7 mouse cellular contexts compared by ENCODE assay signal in the genomic region with DNA sequence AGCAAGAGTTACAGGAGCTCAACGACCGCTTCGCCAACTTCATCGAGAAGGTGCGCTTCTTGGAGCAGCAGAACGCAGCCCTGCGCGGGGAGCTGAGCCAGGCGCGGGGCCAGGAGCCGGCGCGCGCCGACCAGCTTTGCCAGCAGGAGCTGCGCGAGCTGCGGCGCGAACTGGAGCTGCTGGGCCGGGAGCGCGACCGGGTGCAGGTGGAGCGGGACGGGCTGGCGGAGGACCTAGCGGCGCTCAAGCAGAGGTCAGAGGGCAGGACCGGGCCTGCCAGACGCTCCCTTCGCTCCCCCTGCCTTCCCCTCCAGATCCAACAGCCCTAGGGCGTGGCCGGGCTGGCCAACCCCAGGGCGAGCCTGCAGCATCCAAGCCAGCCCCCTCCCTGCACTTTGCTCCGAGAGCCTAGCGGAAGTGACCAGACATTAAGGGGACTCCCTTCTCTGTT. TPM values are rescaled to one million over a fixed set of nuclear protein-coding genes. Genes with fewer than 3 reads are reported as not detected.
DNase-seq lines count a peak whose midpoint lies in the region; ATAC-seq and TF ChIP-seq lines count a peak whose summit lies in the region.

No protein-coding gene starts in this region.

- H3K4me3 ChIP-seq in liver, adult 2 months (ENCODE audit: insufficient read depth, low read depth, low read length) = peak overlapping the region; percentile 28; the same call in 1 of the 2 replicates

- peaks cover 3% of the 10 kb centered on the region; the same call in 1 of the 2 replicates for H3K4me1 ChIP-seq in liver, adult 2 months (ENCODE audit: control insufficient read depth, insufficient read depth, low read length)

- H3K27me3 ChIP-seq in liver, adult 2 months (ENCODE audit: control insufficient read depth, insufficient read depth, low read length) = peaks cover 20% of the 10 kb centered on the region

- ATAC-seq in common myeloid progenitor, adult 5-6 weeks (replicated peaks; ENCODE audit: low read depth, poor library complexity, severe bottlenecking) = peak; percentile 42; the same call in 1 of the 2 replicates
- ATAC-seq in granulocyte monocyte progenitor cell, adult 5-6 weeks (replicated peaks; ENCODE audit: poor library complexity, severe bottlenecking) = peak; percentile 66

- TF ChIP-seq POLR2A in liver, adult 2 months (IDR thresholded peaks at IDR 0.05; ENCODE audit: extremely low read depth, insufficient read depth, low read length) = no peak

- DNase-seq in liver, adult 2 months (ENCODE audit: extremely low read depth, low read depth, low spot score) = no peak
- no peak for DNase-seq in liver
- DNase-seq in kidney, postnatal 25 days = peak; percentile 26 to 66
- DNase-seq in neural tube, embryonic 10.5 days (ENCODE audit: extremely low spot score, low spot score) = peak; percentile 71
- DNase-seq in spleen, adult 18-20 months = no peak

- H3K27ac ChIP-seq in liver, adult 2 months (replicated peaks; ENCODE audit: insufficient read depth, low read depth, low read length) = no peak overlapping the region

- no peaks in the 10 kb centered on the region for H3K36me3 ChIP-seq in liver, adult 2 months (ENCODE audit: control insufficient read depth, insufficient read depth, low read length)

- 0 out of 2 replicates have a peak overlapping the region, but pooled peaks have one; percentile 6 for H3K9ac ChIP-seq in liver, adult 2 months (ENCODE audit: low read depth, low read length)

- H3K79me2 ChIP-seq in liver, adult 2 months (ENCODE audit: control insufficient read depth, insufficient read depth, low read length) = no peaks in the 10 kb centered on the region

- 2% methylated on average over 37 of the region's 37 CpGs for WGBS in liver, adult 2 months

- no peak for TF ChIP-seq CTCF in liver, adult 2 months (IDR thresholded peaks at IDR 0.05; ENCODE audit: low read depth, low read length)

RNA-seq across cellular contexts. Expression of a gene that starts 0.6 kb away (rescaled TPM):
- 0.07 and 0.09 TPM in 2 replicates for total RNA-seq in liver, adult 2 months (2014; rRNA removed)
- polyA plus RNA-seq in liver, adult 2 months (2012; rRNA removed) = 0.09 and 0.39 TPM in 2 replicates
- not detected in 2 replicates for total RNA-seq in common myeloid progenitor, adult 5-6 weeks (2017)
- not detected in 2 replicates for total RNA-seq in granulocyte monocyte progenitor cell, adult 5-6 weeks (2014; fragmentation: Nextera tagmentation)
- total RNA-seq in granulocyte monocyte progenitor cell, adult 5-6 weeks (2017) = not detected in 2 replicates

RNA-seq across cellular contexts. Expression of a gene that starts 18.8 kb away (rescaled TPM):
- 0.34 TPM in 1 of 2 replicates, not detected in the other for total RNA-seq in liver, adult 2 months (2014; rRNA removed)
- not detected in 2 replicates for polyA plus RNA-seq in liver, adult 2 months (2012; rRNA removed)
- 12.6 and 18.6 TPM in 2 replicates for total RNA-seq in common myeloid progenitor, adult 5-6 weeks (2017)
- total RNA-seq in granulocyte monocyte progenitor cell, adult 5-6 weeks (2014; fragmentation: Nextera tagmentation) = 11.0 and 44.6 TPM in 2 replicates
- 21.5 and 24.9 TPM in 2 replicates for total RNA-seq in granulocyte monocyte progenitor cell, adult 5-6 weeks (2017)

RNA-seq across cellular contexts. Expression of a gene that starts 25.8 kb away (rescaled TPM):
- 60.9 and 85.4 TPM in 2 replicates for total RNA-seq in liver, adult 2 months (2014; rRNA removed)
- 281 and 339 TPM in 2 replicates for polyA plus RNA-seq in liver, adult 2 months (2012; rRNA removed)
- total RNA-seq in common myeloid progenitor, adult 5-6 weeks (2017) = 41.0 and 61.3 TPM in 2 replicates
- 117 and 131 TPM in 2 replicates for total RNA-seq in granulocyte monocyte progenitor cell, adult 5-6 weeks (2014; fragmentation: Nextera tagmentation)
- total RNA-seq in granulocyte monocyte progenitor cell, adult 5-6 weeks (2017) = 109 and 120 TPM in 2 replicates

RNA-seq across cellular contexts. Expression of a gene that starts 32.1 kb away (rescaled TPM):
- not detected in 2 replicates for total RNA-seq in liver, adult 2 months (2014; rRNA removed)
- 0.10 and 0.11 TPM in 2 replicates for polyA plus RNA-seq in liver, adult 2 months (2012; rRNA removed)
- not detected in 2 replicates for total RNA-seq in common myeloid progenitor, adult 5-6 weeks (2017)
- not detected in 2 replicates for total RNA-seq in granulocyte monocyte progenitor cell, adult 5-6 weeks (2014; fragmentation: Nextera tagmentation)
- not detected in 2 replicates for total RNA-seq in granulocyte monocyte progenitor cell, adult 5-6 weeks (2017)

RNA-seq across cellular contexts. Expression of a gene that starts 37.4 kb away (rescaled TPM):
- 146 and 151 TPM in 2 replicates for total RNA-seq in liver, adult 2 months (2014; rRNA removed)
- polyA plus RNA-seq in liver, adult 2 months (2012; rRNA removed) = 119 and 120 TPM in 2 replicates
- total RNA-seq in common myeloid progenitor, adult 5-6 weeks (2017) = not detected in 2 replicates
- not detected in 2 replicates for total RNA-seq in granulocyte monocyte progenitor cell, adult 5-6 weeks (2014; fragmentation: Nextera tagmentation)
- not detected in 2 replicates for total RNA-seq in granulocyte monocyte progenitor cell, adult 5-6 weeks (2017)

Comparison
In these comparisons a context has a peak if more than half of its experiments do, and no peak if none do; other contexts are left out.
1. DNase-seq: peak in kidney, postnatal 25 days (2 of 2) and neural tube, embryonic 10.5 days (single experiment); none in liver, adult 2 months (single experiment), liver (single experiment) and spleen, adult 18-20 months (0 of 2).